Mouse (Mus musculus) forebrain, embryonic 16.5 days (tissue): ENCODE results near the gene Mbd4. TPM values are rescaled to one million over a fixed set of nuclear protein-coding genes. Genes with fewer than 3 reads are reported as not detected.
"Not testable (repeated sequence)": the region's sequence is repeated elsewhere in the genome, so short reads cannot be mapped to it uniquely, and the experiment has no call there.

Experiments
- ATAC-seq: fragments of 200-750 bp; cut with Nextera tagmentation; 2 replicates; pipeline ENCODE4 v1.8.0; 2017; ENCODE audit warnings: mild to moderate bottlenecking, moderate library complexity
- H3K27ac ChIP-seq: fragments of 300-500 bp; sonication (generic); 2 replicates; pipeline ENCODE4 v1.5.1; 2014; ENCODE audit warnings: low read length, control low read depth
- H3K27me3 ChIP-seq: fragments of 300-500 bp; sonication (generic); replicated peaks from 2 replicates; pipeline ENCODE4 v1.6.1; 2014; ENCODE audit warnings: low read length; ENCODE audit not compliant: control insufficient read depth, insufficient read depth
- H3K36me3 ChIP-seq: fragments of 300-500 bp; sonication (generic); 2 replicates; pipeline ENCODE4 v1.6.1; 2014; ENCODE audit not compliant: control insufficient read depth, insufficient read depth
- H3K4me1 ChIP-seq: fragments of 300-500 bp; sonication (generic); replicated peaks from 2 replicates; pipeline ENCODE4 v1.6.1; 2014; ENCODE audit warnings: low read length; ENCODE audit not compliant: control insufficient read depth, insufficient read depth
- H3K4me2 ChIP-seq: fragments of 300-500 bp; sonication (generic); 2 replicates; pipeline ENCODE4 v1.6.1; 2014; ENCODE audit warnings: mild to moderate bottlenecking, low read length, control low read depth
- H3K4me3 ChIP-seq: fragments of 300-500 bp; sonication (generic); replicated peaks from 2 replicates; pipeline ENCODE4 v1.5.1; 2014; ENCODE audit warnings: mild to moderate bottlenecking, low read length, control low read depth
- H3K9ac ChIP-seq: fragments of 300-500 bp; sonication (generic); replicated peaks from 2 replicates; pipeline ENCODE4 v1.6.1; 2014; ENCODE audit warnings: low read depth, low read length, control low read depth
- H3K9me3 ChIP-seq: fragments of 300-500 bp; sonication (generic); 2 replicates; pipeline ENCODE4 v1.6.1; 2016; ENCODE audit warnings: low read length; ENCODE audit not compliant: control insufficient read depth
- WGBS: fragments of 180-500 bp; shearing (Covaris S2); extraction: QIAGEN DNeasy Blood & Tissue Kit; methylation state at CpG from one replicate; pipeline ENCODE4 v1.1.7; 2014; 5-methylcytosine and 5-hydroxymethylcytosine counted together
- polyA plus RNA-seq: library from polyadenylated mRNA; unstranded; fragments of >200 nt; fragmentation: Nextera tagmentation; extraction: Ambion mirVana; gene quantifications from 2 replicates; pipeline ENCODE4 v1.2.1, GENCODE M21; 2015

Mbd4 gene
- polyA plus RNA-seq, 1 experiment from 2014 or later: 14.4 TPM

DNA sequence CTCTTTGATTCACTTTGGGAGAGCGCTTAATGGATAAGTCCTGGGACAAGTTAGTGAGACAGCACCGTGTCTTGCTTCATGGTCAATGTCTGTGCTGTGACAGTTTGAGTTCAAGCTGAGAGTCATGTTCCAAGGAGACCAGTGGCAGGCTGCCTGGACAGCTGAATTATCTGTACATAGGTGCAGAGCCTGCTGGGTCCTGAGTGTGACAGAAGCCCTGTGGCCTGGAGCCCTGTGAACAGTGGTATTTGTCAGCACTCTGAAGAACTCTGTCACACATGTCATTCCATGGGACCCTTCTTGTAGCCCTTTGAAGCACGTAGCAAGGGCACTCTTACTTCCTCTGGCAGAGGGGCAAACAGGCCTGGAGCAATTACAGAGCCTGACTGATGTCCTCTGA, 14.0 kb upstream of the Mbd4 start:
- H3K36me3 ChIP-seq, H3K27ac ChIP-seq, H3K9me3 ChIP-seq, H3K27me3 ChIP-seq, H3K4me2 ChIP-seq, H3K4me1 ChIP-seq, H3K9ac ChIP-seq, ATAC-seq, H3K4me3 ChIP-seq: not testable (repeated sequence)
- WGBS: no CpG with 5 or more reads among the region's 3 CpGs

DNA sequence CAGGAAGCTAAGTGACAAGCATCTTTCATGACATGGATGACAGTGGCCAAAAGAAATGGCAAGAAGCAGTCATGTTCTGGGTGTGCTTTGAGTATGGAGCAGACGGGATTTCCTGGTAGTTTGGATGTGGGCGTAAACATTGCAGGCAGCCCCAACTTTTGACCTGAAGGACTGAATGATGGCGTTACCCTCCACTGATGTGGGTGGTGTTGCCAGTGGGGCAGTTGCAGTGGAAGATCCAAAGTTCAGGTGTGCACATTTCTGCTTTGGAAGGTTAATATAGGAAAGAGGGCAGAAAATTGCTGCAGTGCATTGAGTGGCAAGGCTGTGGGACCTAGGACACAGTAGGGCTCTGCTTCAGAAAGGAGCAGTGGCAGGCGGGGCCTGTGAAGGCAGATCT, 12.1 kb upstream of the Mbd4 start:
- ATAC-seq: no peak
- Histone ChIP-seq H3K4me3 (no peak overlapping the region), H3K27me3 (no peaks in the 10 kb centered on the region), H3K27ac (no peak overlapping the region), H3K4me1 (no peaks in the 10 kb centered on the region), H3K9me3 (no peaks in the 10 kb centered on the region), H3K4me2 (no peak overlapping the region), H3K36me3 (no peaks in the 10 kb centered on the region), H3K9ac (no peak overlapping the region)
- WGBS: 98% methylated on average over 4 of the region's 4 CpGs

DNA sequence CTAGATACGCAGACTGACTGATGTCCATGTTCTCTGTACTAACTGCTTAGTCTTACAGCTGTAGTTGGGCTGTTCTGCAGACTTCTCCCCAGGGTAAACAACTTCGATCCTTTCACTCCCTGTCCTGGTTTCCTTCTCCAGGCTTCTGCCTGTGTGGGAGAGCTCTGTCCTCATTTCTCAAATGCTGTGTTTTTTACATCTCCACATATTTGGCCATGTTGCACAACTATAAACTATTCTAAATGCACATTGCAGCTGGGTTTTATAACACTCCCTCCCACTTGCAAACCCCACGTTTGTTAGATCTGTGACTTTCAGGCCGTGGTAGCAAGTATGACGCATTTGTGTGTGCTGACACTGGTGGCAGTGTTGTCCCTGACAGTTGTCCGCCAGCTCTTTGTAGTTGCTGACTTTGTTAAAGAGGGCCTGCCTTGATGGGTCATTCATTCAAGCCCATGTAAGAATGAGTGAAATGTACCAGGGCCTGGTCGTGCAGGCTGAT, 10.2 kb upstream of the Mbd4 start:
- no peaks in the 10 kb centered on the region for H3K36me3 ChIP-seq
- no peak for ATAC-seq

DNA sequence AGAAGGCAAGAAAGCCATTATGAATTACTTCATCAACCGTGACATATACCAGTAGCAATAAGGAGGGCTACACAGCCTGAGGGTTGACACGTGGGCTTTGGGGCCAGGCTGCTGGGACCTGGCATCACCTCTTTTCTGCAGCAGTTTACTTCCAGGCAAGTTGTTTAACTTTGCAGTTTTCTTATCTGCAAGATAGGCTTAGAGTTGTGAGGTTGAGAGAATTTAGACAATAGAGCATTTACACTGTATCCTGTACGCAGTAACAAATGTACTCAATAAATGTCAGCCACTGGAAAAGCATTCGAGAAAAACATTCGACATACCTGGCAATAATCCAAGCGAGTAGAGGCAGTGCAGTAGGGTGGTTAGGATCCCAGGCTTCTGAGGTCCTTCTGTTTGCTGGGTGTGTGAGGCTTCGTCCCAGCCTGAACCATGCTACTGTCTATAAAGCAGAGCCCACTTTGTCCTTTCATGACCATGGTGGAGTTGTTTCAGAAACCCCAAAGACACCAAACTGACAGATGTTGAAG, 6.9 kb upstream of the Mbd4 start:
- ATAC-seq: no peak
- Histone ChIP-seq H3K4me3 (no peak overlapping the region), H3K9me3 (no peaks in the 10 kb centered on the region), H3K9ac (no peak overlapping the region), H3K27ac (no peak overlapping the region), H3K4me2 (no peak overlapping the region), H3K36me3 (no peaks in the 10 kb centered on the region), H3K4me1 (peaks cover 5% of the 10 kb centered on the region; the same call in 1 of the 2 replicates), H3K27me3 (no peaks in the 10 kb centered on the region)
- 60% methylated on average over 7 of the region's 7 CpGs for WGBS

More for the DNA sequence above, 10.2 kb upstream of the Mbd4 start:
- Histone ChIP-seq H3K27me3 (no peaks in the 10 kb centered on the region), H3K9ac (no peak overlapping the region), H3K4me1 (no peaks in the 10 kb centered on the region), H3K27ac (no peak overlapping the region), H3K9me3 (no peaks in the 10 kb centered on the region), H3K4me2 (no peak overlapping the region), H3K4me3 (no peak overlapping the region)
- 78% methylated on average over 7 of the region's 7 CpGs for WGBS

DNA sequence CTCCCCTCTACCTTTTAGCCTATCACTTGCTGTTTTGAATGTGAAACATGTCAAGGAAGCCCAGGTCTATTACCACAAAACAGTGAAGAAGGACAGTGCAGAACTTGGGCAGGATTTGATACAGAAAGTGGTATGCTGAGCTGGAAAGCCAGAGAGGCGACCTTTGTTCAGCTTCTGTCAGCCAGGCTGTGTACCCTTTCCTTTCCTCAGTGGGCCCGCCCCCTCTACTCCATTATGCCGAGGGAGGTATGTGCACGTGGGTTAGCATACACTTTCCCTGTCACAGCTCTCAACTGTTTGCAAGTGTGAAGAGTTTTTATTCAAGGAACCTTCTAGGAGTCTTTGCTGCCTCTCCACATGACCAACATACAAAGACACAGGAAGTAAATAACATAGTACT, 6.1 kb upstream of the Mbd4 start:
- Histone ChIP-seq H3K4me1 (peaks cover 5% of the 10 kb centered on the region; the same call in 1 of the 2 replicates), H3K4me3 (no peak overlapping the region), H3K27me3 (no peaks in the 10 kb centered on the region), H3K36me3 (no peaks in the 10 kb centered on the region), H3K27ac (no peak overlapping the region), H3K9ac (no peak overlapping the region), H3K9me3 (no peaks in the 10 kb centered on the region), H3K4me2 (no peak overlapping the region)
- no peak for ATAC-seq
- WGBS: 48% methylated on average over 4 of the region's 4 CpGs

DNA sequence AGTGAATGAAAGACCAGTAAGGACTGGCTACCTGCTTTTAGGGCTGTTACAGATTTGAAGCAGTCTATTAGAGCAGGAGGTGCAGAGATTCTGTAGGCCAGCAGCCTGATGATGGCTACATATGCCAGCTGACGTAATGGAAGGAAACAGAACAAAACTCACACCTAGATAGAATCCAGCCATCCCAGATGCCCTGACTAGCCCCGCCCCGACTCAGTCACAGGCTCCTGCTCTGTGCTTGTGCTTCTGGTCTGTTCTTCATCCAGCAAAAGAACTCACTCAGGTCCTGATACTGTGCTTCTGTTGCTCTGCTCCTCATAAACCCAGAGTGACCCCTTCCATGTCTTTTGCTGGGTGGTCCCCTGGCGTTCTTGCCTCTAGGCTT, 3.2 kb upstream of the Mbd4 start:
- H3K4me3 ChIP-seq: no peak overlapping the region
- no peaks in the 10 kb centered on the region for H3K9me3 ChIP-seq
- ATAC-seq: no peak
- no peaks in the 10 kb centered on the region for H3K36me3 ChIP-seq
- no peak overlapping the region for H3K9ac ChIP-seq
- peaks cover 19% of the 10 kb centered on the region for H3K4me1 ChIP-seq
- H3K27ac ChIP-seq: no peak overlapping the region
- H3K27me3 ChIP-seq: no peaks in the 10 kb centered on the region
- H3K4me2 ChIP-seq: no peak overlapping the region
- 62% methylated on average over 4 of the region's 4 CpGs for WGBS

DNA sequence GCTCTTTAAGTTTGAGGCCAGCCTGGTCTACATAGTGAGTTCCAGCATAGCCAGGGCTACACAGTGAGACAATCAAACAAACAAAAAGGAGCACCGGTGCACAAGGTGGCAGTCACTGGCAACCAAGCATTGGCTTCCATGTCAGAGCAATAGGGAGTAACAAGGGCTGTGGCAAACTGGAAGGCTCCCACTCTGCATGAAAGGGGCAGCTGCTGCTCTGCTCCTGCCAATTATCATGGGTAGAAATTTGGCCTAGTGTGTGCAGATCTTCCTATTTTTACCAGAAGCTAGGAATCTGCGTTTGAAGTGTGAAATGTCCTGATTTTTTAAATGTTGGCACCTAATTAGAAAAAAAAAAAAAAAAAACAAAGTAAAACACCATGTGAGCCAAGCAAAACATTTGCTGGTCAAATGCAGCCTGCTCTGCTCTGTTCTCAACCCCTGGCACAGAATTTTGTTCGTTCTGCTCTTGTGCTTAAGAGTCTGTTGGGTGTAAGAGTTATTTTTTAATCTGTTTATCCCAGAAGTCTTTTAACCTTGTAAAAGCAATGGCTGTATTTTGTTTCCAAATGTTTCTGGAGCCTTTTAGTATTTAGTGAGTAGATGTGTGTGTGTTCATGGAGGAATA, 2.7 kb upstream of the Mbd4 start:
- no peak overlapping the region for H3K9ac ChIP-seq
- no peak overlapping the region for H3K27ac ChIP-seq
- no peak for ATAC-seq
- H3K4me1 ChIP-seq: peaks cover 19% of the 10 kb centered on the region
- no peaks in the 10 kb centered on the region for H3K9me3 ChIP-seq
- no peaks in the 10 kb centered on the region for H3K27me3 ChIP-seq
- no peak overlapping the region for H3K4me3 ChIP-seq
- H3K4me2 ChIP-seq: no peak overlapping the region
- H3K36me3 ChIP-seq: no peaks in the 10 kb centered on the region
- 61% methylated on average over 3 of the region's 3 CpGs for WGBS

DNA sequence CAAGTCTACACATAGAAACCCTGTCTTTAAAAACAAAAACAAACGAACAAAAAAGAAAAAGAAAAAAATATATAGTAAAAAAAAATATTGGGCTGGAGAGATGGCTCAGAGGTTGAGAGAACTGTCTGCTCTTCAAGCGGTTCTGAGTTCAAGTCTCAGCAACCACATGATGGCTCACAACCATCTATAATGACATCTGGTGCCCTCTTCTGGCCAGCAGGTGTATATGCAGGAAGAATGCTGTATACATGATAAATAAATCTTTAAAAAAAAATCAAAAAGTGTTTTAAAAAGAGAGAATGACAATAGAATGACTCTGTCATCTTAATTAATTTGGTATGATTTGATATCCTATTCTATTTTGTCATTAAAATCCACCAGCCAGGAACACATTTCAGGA, 1.3 kb upstream of the Mbd4 start:
- WGBS: 65% methylated on average over 2 of the region's 2 CpGs
- H3K4me3 ChIP-seq: no peak overlapping the region
- ATAC-seq: no peak
- no peak overlapping the region for H3K4me2 ChIP-seq
- H3K27ac ChIP-seq: no peak overlapping the region
- no peak overlapping the region for H3K9ac ChIP-seq
- no peaks in the 10 kb centered on the region for H3K27me3 ChIP-seq
- H3K36me3 ChIP-seq: no peaks in the 10 kb centered on the region
- H3K9me3 ChIP-seq: no peaks in the 10 kb centered on the region
- peaks cover 19% of the 10 kb centered on the region for H3K4me1 ChIP-seq

DNA sequence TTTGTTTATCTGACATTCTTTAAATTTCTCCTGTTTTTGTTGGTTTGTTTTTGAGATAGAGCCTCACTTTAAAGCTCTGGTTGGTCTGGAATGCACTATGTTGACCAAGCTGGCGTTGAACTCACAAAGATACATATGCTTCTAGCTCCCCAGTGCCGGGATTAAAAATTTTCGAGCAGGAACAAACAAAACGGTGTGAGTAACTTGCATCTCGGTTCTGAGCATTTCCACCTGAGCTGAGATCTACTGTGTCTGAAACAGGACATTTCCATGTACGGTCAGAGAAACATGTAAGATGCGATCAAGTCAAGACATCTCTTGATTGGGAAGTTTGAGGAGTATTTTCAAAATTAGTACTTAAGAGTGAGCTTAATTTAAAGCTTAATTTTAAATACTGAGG, 814 bp upstream of the Mbd4 start:
- WGBS: 38% methylated on average over 7 of the region's 7 CpGs
- Histone ChIP-seq H3K9ac (peak overlapping the region; percentile 56), H3K4me3 (peak overlapping the region; percentile 63), H3K27me3 (no peaks in the 10 kb centered on the region), H3K4me2 (peak overlapping the region; percentile 61), H3K4me1 (peaks cover 19% of the 10 kb centered on the region), H3K27ac (peak overlapping the region; percentile 84), H3K36me3 (no peaks in the 10 kb centered on the region), H3K9me3 (no peaks in the 10 kb centered on the region)
- no peak for ATAC-seq
